Mouse (Mus musculus) heart, embryonic 14.5 days (tissue): ENCODE results near the gene Ptpn20. TPM values are rescaled to one million over a fixed set of nuclear protein-coding genes. Genes with fewer than 3 reads are reported as not detected.

Source experiments
- ATAC-seq: fragments of 200-750 bp; cut with Nextera tagmentation; 2 replicates; pipeline ENCODE4 v1.8.0; 2017; ENCODE audit warnings: low read depth, moderate TSS enrichment; ENCODE audit not compliant: insufficient number of reproducible peaks, insufficient read depth, low FRiP score
- H3K27ac ChIP-seq, 2 experiments: fragments of 200-500 bp in 1 of 2; fragments of 300-500 bp in 1 of 2; sonication (generic) in 1 of 2; replicated peaks in 1 of 2; 2 replicates each; pipeline ENCODE4 v1.5.1; 2012 to 2014; ENCODE audit warnings: low read depth in 2 of 2, low read length in 2 of 2, control low read depth in 1 of 2, mild to moderate bottlenecking in 1 of 2, mixed read lengths in 1 of 2; ENCODE audit not compliant: control insufficient read depth in 1 of 2, insufficient read depth in 1 of 2
- H3K27me3 ChIP-seq: fragments of 300-500 bp; sonication (generic); 2 replicates; pipeline ENCODE4 v1.6.1; 2014; ENCODE audit warnings: mild to moderate bottlenecking, low read length, control low read depth; ENCODE audit not compliant: control insufficient read depth, insufficient read depth
- H3K36me3 ChIP-seq: fragments of 300-500 bp; sonication (generic); 2 replicates; pipeline ENCODE4 v1.6.1; 2014; ENCODE audit warnings: mild to moderate bottlenecking, control low read depth, low read length, mixed read lengths; ENCODE audit not compliant: control insufficient read depth, insufficient read depth
- H3K4me1 ChIP-seq, 2 experiments: fragments of 200-500 bp in 1 of 2; fragments of 300-500 bp in 1 of 2; sonication (generic) in 1 of 2; 2 replicates each; pipeline ENCODE4 v1.6.1; 2012 to 2014; ENCODE audit warnings: low read length in 2 of 2, control low read depth in 1 of 2, mixed read lengths in 1 of 2; ENCODE audit not compliant: control insufficient read depth in 2 of 2, insufficient read depth in 2 of 2
- H3K4me2 ChIP-seq: fragments of 300-500 bp; sonication (generic); 2 replicates; pipeline ENCODE4 v1.6.1; 2014; ENCODE audit warnings: mild to moderate bottlenecking, low read length
- H3K4me3 ChIP-seq, 2 experiments: fragments of 200-500 bp in 1 of 2; fragments of 300-500 bp in 1 of 2; sonication (generic) in 1 of 2; 2 replicates each; pipeline ENCODE4 v1.5.1; 2012 to 2014; ENCODE audit warnings: low read length in 2 of 2, mild to moderate bottlenecking in 2 of 2, control low read depth in 1 of 2, low read depth in 1 of 2, moderate library complexity in 1 of 2; ENCODE audit not compliant: control insufficient read depth in 1 of 2, insufficient read depth in 1 of 2
- H3K9ac ChIP-seq: fragments of 300-500 bp; sonication (generic); 2 replicates; pipeline ENCODE4 v1.6.1; 2014; ENCODE audit warnings: mild to moderate bottlenecking, low read length
- H3K9me3 ChIP-seq: fragments of 300-500 bp; sonication (generic); 2 replicates; pipeline ENCODE4 v1.6.1; 2016; ENCODE audit warnings: low read length, control low read depth; ENCODE audit not compliant: control insufficient read depth
- WGBS: fragments of 180-500 bp; shearing (Covaris S2); extraction: QIAGEN DNeasy Blood & Tissue Kit; methylation state at CpG from one replicate; pipeline ENCODE4 v1.1.7; 2014; 5-methylcytosine and 5-hydroxymethylcytosine counted together
- polyA plus RNA-seq: library from polyadenylated mRNA; unstranded; fragments of >200 nt; fragmentation: Nextera tagmentation; extraction: Ambion mirVana; gene quantifications from 2 replicates; pipeline ENCODE4 v1.2.1, GENCODE M21; 2014

Gene Ptpn20
- polyA plus RNA-seq, 1 experiment from 2014 or later = 0.16 TPM

GRCm38 (mm10) chr14:33579771-33580484 is 9.1 kb upstream of the Ptpn20 start:
- Histone ChIP-seq H3K4me2 (no peak overlapping the region), H3K27ac (no peak overlapping the region), H3K36me3 (no peaks in the 10 kb centered on the region), H3K9ac (no peak overlapping the region), H3K4me1 (no peaks in the 10 kb centered on the region), H3K9me3 (peaks cover 2% of the 10 kb centered on the region; the same call in 1 of the 2 replicates), H3K4me3 (no peak overlapping the region), H3K27me3 (no peaks in the 10 kb centered on the region)
- 59% methylated on average over 7 of the region's 7 CpGs for WGBS
- no peak for ATAC-seq

GRCm38 (mm10) chr14:33598376-33599130 is 9.5 kb downstream of the Ptpn20 start:
- H3K27me3 ChIP-seq = no peaks in the 10 kb centered on the region
- H3K4me2 ChIP-seq = no peak overlapping the region
- H3K36me3 ChIP-seq = no peaks in the 10 kb centered on the region
- no peaks in the 10 kb centered on the region for H3K9me3 ChIP-seq
- H3K9ac ChIP-seq = no peak overlapping the region
- H3K27ac ChIP-seq = no peak overlapping the region
- no peaks in the 10 kb centered on the region for H3K4me1 ChIP-seq
- ATAC-seq = no peak
- no peak overlapping the region for H3K4me3 ChIP-seq
- WGBS = 81% methylated on average over 9 of the region's 9 CpGs

- H3K27ac ChIP-seq = no peak overlapping the region
- WGBS = 74% methylated on average over 10 of the region's 10 CpGs
- H3K9me3 ChIP-seq = no peaks in the 10 kb centered on the region
- no peaks in the 10 kb centered on the region for H3K36me3 ChIP-seq
- H3K4me3 ChIP-seq = no peak overlapping the region
- ATAC-seq = no peak
- no peak overlapping the region for H3K9ac ChIP-seq
- no peaks in the 10 kb centered on the region for H3K4me1 ChIP-seq
- H3K4me2 ChIP-seq = no peak overlapping the region
- no peaks in the 10 kb centered on the region for H3K27me3 ChIP-seq
Observed at GRCm38 (mm10) chr14:33607431-33607830, 18.4 kb downstream of the Ptpn20 start.

GRCm38 (mm10) chr14:33625036-33625435 is 36.0 kb downstream of the Ptpn20 start:
- Histone ChIP-seq H3K27ac (no peak overlapping the region), H3K4me2 (no peak overlapping the region), H3K4me1 (no peaks in the 10 kb centered on the region), H3K9ac (no peak overlapping the region), H3K4me3 (no peak overlapping the region), H3K36me3 (no peaks in the 10 kb centered on the region), H3K27me3 (0 out of 2 replicates have a peak, but pooled peaks cover 5% of the 10 kb centered on the region), H3K9me3 (no peaks in the 10 kb centered on the region)
- 44% methylated on average over 3 of the region's 3 CpGs for WGBS
- ATAC-seq = no peak

- Histone ChIP-seq H3K4me1 (no peaks in the 10 kb centered on the region), H3K27me3 (0 out of 2 replicates have a peak, but pooled peaks cover 5% of the 10 kb centered on the region), H3K4me3 (no peak overlapping the region), H3K36me3 (no peaks in the 10 kb centered on the region), H3K9me3 (no peaks in the 10 kb centered on the region), H3K27ac (no peak overlapping the region), H3K9ac (no peak overlapping the region), H3K4me2 (no peak overlapping the region)
- no peak for ATAC-seq
- WGBS = 59% methylated on average over 8 of the region's 8 CpGs
Observed at GRCm38 (mm10) chr14:33632790-33633372, 43.9 kb downstream of the Ptpn20 start.

GRCm38 (mm10) chr14:33634354-33634753 is 45.3 kb downstream of the Ptpn20 start:
- Histone ChIP-seq H3K36me3 (no peaks in the 10 kb centered on the region), H3K27ac (no peak overlapping the region), H3K4me2 (no peak overlapping the region), H3K4me1 (no peaks in the 10 kb centered on the region), H3K9me3 (no peaks in the 10 kb centered on the region), H3K27me3 (no peaks in the 10 kb centered on the region), H3K9ac (no peak overlapping the region), H3K4me3 (no peak overlapping the region)
- ATAC-seq = no peak
- 83% methylated on average over 4 of the region's 4 CpGs for WGBS

- no peak for ATAC-seq
- no peak overlapping the region for H3K4me3 ChIP-seq
- H3K9ac ChIP-seq = no peak overlapping the region
- H3K9me3 ChIP-seq = no peaks in the 10 kb centered on the region
- H3K27ac ChIP-seq = no peak overlapping the region
- no peaks in the 10 kb centered on the region for H3K27me3 ChIP-seq
- 79% methylated on average over 1 of the region's 1 CpGs for WGBS
- no peaks in the 10 kb centered on the region for H3K4me1 ChIP-seq
- no peak overlapping the region for H3K4me2 ChIP-seq
- no peaks in the 10 kb centered on the region for H3K36me3 ChIP-seq
Observed at GRCm38 (mm10) chr14:33634774-33635173, 45.8 kb downstream of the Ptpn20 start.
